Mouse (Mus musculus): ENCODE data around the gene Gdnf. TPM values are rescaled to one million over a fixed set of nuclear protein-coding genes. Genes with fewer than 3 reads are reported as not detected.
A peak's percentile ranks its signal among the peaks of the same experiment; 100 is the strongest.

The Gdnf gene
- polyA plus RNA-seq, 1 experiment from 2014 or later, result 0.07 TPM

DNA sequence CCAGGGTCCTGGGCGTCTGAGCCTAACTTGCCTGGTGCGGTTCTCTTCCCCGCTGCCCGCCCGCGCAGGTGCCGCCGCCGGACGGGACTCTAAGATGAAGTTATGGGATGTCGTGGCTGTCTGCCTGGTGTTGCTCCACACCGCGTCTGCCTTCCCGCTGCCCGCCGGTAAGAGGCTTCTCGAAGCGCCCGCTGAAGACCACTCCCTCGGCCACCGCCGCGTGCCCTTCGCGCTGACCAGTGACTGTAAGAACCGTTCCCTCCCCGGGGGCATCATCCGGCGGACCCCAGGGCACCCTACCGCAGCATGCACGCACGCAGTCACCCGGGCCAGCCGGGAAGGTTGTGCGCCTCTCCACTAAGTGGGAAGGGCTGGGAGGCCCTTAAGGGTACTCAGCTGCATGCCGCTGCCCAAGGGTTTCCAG, 4.9 kb downstream of the Gdnf start:
- H3K4me3 ChIP-seq (replicated peaks), result peak overlapping the region; percentile 38
- H3K27me3 ChIP-seq, result peaks cover 92% of the 10 kb centered on the region
- H3K9me3 ChIP-seq, result no peaks in the 10 kb centered on the region
- peaks cover 37% of the 10 kb centered on the region for H3K4me1 ChIP-seq (replicated peaks)
- no peak overlapping the region for H3K27ac ChIP-seq
- peak overlapping the region; percentile 39; the same call in 1 of the 2 replicates for H3K9ac ChIP-seq (replicated peaks)
- WGBS, result under 1% methylated on average over 35 of the region's 36 CpGs
- peak overlapping the region; percentile 62 for H3K4me2 ChIP-seq (replicated peaks)
- no peaks in the 10 kb centered on the region for H3K36me3 ChIP-seq
- no peak for ATAC-seq

DNA sequence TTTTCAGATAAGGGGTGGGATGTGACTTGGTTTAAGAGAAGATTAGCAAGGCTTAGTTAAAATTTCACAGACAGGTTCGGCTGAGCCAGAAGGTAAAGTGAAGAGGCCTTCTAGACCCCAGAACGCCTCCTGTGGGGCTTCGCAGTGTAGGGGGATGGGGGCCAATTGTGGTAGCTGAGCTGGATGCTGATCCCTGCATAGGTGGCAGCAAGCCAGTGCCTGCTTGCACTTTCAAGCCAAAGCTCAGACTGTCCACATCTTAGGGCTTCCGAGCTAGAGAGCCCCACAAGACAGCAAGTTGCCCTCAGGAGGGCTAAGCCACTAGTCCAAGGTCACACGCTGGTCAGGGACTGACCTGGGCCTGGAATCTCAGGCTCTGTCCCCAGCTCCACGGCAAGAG, 13.2 kb downstream of the Gdnf start:
- Histone ChIP-seq H3K9ac (replicated peaks) (no peak overlapping the region), H3K4me3 (replicated peaks) (no peak overlapping the region), H3K27ac (no peak overlapping the region), H3K4me1 (replicated peaks) (no peaks in the 10 kb centered on the region), H3K9me3 (no peaks in the 10 kb centered on the region), H3K27me3 (peaks cover 12% of the 10 kb centered on the region), H3K36me3 (no peaks in the 10 kb centered on the region), H3K4me2 (replicated peaks) (no peak overlapping the region)
- 74% methylated on average over 6 of the region's 6 CpGs for WGBS
- ATAC-seq, result 0 out of 2 replicates have a peak, but pooled peaks have one; percentile 30

DNA sequence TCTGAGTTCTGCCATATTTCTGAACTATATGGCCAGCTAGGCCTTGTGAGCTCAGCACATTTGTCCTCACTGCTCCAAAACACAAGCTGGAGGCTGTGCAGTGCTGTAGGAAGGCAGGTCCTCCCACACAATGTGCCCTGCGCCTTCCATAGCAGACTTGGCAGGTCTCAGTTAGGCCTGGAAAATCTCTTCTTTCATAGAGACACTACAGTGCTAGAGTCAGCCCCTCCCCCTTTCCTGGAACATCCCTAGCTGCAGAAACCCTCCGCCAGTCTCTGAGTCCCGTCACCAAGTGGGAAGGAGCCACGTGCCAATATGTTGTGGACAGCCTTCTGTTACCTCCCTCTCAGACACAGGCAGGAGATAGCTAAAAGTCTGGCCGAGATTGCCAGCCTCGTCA, 14.9 kb downstream of the Gdnf start:
- Histone ChIP-seq H3K36me3 (no peaks in the 10 kb centered on the region), H3K4me1 (replicated peaks) (no peaks in the 10 kb centered on the region), H3K27me3 (no peaks in the 10 kb centered on the region), H3K9ac (replicated peaks) (no peak overlapping the region), H3K27ac (no peak overlapping the region), H3K4me2 (replicated peaks) (no peak overlapping the region), H3K4me3 (replicated peaks) (no peak overlapping the region), H3K9me3 (no peaks in the 10 kb centered on the region)
- WGBS, result 60% methylated on average over 6 of the region's 6 CpGs
- ATAC-seq, result no peak; the same call in 1 of the 2 replicates

DNA sequence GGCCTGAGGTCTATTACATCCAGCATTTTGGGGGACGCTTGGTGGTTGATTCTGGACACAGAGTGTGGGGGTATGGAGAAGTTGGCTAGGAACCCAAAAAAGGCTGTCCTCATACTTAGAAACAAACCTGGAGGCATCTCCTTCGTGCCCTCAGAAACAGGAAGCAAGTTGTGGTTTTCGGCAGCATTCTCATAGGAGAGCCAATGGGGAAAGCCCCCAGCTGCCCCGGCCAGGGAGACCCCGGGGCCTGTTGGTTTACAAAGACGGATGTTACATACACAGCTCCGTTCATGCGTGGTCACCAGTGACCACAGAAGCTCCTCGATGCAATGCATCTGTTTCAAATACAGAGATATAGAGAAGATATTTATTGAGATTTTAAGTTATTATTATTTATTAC, 24.8 kb downstream of the Gdnf start:
- no peaks in the 10 kb centered on the region for H3K9me3 ChIP-seq
- ATAC-seq, result no peak
- no peaks in the 10 kb centered on the region for H3K4me1 ChIP-seq (replicated peaks)
- no peaks in the 10 kb centered on the region for H3K27me3 ChIP-seq
- H3K27ac ChIP-seq, result no peak overlapping the region
- H3K4me2 ChIP-seq (replicated peaks), result no peak overlapping the region
- no peak overlapping the region for H3K9ac ChIP-seq (replicated peaks)
- 92% methylated on average over 9 of the region's 9 CpGs for WGBS
- no peaks in the 10 kb centered on the region for H3K36me3 ChIP-seq
- H3K4me3 ChIP-seq (replicated peaks), result no peak overlapping the region

DNA sequence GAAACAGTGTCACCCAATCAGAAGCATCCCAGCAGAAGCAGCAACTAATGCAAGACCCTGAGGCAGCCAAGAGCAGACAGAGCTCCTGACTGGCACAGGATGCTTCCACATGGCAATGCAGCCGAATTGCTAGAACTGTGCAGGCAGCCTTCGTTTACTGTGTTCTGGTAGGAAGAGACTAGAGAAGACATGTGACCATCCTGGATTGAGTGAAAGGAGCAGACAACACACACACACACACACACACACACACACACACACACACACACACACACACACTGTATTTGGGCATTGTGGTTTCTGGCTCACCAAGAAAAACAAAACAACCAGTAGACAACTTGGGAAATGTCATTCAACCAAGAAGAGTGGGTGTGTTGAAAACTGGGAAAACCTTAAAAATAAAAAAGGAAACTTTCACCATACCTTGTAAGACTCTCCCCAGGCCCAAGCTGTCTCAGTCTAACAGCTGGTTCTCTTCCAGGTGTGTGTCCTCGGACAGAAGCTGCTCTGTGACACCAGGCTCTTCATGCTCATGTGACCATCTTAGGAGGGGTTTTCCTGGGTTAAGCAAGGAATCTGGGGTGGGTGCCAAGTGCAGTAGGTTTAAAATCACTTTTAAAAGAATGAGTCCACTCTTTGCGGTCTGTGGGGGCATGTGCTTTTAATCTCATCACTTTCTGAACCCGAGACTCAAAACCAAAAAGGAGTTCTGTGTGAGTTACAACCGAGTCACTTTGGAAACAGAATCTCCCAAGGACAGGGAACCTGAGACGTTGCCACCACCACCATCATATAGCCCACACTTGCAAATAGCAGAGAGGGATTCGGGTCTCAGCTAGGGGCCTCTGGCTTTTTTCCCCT, 27.6 kb downstream of the Gdnf start:
- no peak for ATAC-seq
- Histone ChIP-seq H3K36me3 (no peaks in the 10 kb centered on the region), H3K4me1 (replicated peaks) (no peaks in the 10 kb centered on the region), H3K9me3 (no peaks in the 10 kb centered on the region), H3K4me3 (replicated peaks) (no peak overlapping the region), H3K27ac (no peak overlapping the region), H3K4me2 (replicated peaks) (no peak overlapping the region), H3K9ac (replicated peaks) (no peak overlapping the region), H3K27me3 (no peaks in the 10 kb centered on the region)
- WGBS, result 90% methylated on average over 8 of the region's 8 CpGs

DNA sequence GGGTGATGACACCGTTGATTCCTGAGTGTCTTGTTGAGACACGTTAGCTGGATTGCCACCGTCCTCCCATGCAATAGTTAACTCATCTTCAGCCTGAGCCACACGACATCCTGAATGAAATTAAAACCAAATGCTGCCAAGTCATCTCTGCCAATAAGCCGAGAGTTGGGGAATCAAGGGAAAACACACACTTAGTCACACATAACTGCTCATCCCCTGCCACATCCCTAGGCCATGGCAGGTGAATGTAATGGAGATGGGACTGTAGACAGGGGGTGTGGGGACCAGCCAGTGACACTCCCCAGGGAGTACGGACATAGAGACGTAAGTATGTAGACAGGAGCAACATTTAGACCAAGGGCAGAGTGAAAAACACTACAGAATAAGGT, 28.3 kb downstream of the Gdnf start:
- no peak overlapping the region for H3K9ac ChIP-seq (replicated peaks)
- 81% methylated on average over 7 of the region's 7 CpGs for WGBS
- H3K27ac ChIP-seq, result no peak overlapping the region
- H3K4me2 ChIP-seq (replicated peaks), result no peak overlapping the region
- H3K4me1 ChIP-seq (replicated peaks), result no peaks in the 10 kb centered on the region
- no peak overlapping the region for H3K4me3 ChIP-seq (replicated peaks)
- H3K36me3 ChIP-seq, result no peaks in the 10 kb centered on the region
- no peaks in the 10 kb centered on the region for H3K27me3 ChIP-seq
- no peaks in the 10 kb centered on the region for H3K9me3 ChIP-seq
- ATAC-seq, result no peak

DNA sequence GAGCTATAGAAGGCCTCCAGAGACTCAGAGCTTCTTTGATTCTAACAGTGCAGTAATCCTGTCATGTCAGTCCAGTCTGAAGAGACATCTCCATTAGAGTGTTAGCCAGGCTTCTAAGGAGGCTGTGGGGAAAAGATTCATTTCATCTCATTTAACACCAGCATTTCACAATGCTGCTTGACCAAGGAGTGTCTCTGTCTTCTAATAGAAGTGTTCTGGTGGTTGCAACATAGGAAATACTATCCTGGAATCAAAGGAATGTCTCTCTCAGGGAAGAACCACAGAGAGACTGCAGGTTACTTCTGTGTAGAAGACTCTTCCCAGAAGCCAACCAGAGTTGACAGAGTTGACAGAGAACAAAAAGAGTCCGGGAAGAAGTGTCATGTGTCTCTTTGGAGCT, 31.0 kb downstream of the Gdnf start:
- no peaks in the 10 kb centered on the region for H3K36me3 ChIP-seq
- no peaks in the 10 kb centered on the region for H3K4me1 ChIP-seq (replicated peaks)
- no peaks in the 10 kb centered on the region for H3K27me3 ChIP-seq
- H3K4me3 ChIP-seq (replicated peaks), result no peak overlapping the region
- H3K4me2 ChIP-seq (replicated peaks), result no peak overlapping the region
- no peak overlapping the region for H3K9ac ChIP-seq (replicated peaks)
- H3K27ac ChIP-seq, result no peak overlapping the region
- ATAC-seq, result no peak
- 82% methylated on average over 1 of the region's 1 CpGs for WGBS
- H3K9me3 ChIP-seq, result no peaks in the 10 kb centered on the region

DNA sequence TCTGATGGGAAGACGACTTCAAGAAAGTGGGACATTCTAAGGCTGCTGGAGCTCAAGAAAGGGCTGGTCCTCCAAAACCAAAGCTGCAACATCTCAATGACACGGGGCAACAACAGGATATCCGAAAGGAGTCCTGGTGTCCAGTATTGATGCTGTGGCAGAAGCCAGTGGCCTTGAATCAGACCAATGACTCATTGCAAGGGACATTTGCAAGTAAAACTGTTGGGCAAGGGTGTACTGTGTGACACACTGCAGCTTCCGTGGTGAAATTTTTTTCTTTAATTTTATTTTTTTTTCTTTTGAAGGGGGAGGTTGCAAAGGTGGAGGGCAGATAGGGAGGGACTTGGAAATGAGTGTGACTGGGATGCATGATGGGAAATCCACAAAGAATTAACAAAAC, 31.8 kb downstream of the Gdnf start:
- Histone ChIP-seq H3K9me3 (no peaks in the 10 kb centered on the region), H3K9ac (replicated peaks) (no peak overlapping the region), H3K4me1 (replicated peaks) (no peaks in the 10 kb centered on the region), H3K4me2 (replicated peaks) (no peak overlapping the region), H3K36me3 (no peaks in the 10 kb centered on the region), H3K27me3 (no peaks in the 10 kb centered on the region), H3K27ac (no peak overlapping the region), H3K4me3 (replicated peaks) (no peak overlapping the region)
- ATAC-seq, result no peak
- 84% methylated on average over 4 of the region's 4 CpGs for WGBS

DNA sequence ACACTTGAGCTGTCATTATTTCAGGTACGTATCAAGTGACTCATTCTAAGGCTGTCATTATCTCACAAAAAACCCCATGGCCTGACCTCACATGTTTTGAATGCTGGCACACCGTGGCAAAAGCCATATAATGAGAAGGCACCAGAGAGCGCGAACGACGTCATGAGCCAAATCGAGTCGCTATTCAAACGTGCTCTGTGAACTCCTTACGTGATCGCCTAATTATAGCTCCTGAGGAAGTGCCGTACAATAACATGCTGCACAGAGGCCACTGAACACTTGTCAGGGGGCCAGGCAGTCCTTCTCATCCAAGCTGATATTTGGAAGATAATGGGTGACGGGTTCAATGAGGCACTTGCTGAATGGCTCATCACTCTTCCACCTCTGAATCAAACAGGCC, 46.8 kb downstream of the Gdnf start:
- WGBS, result 83% methylated on average over 13 of the region's 13 CpGs
- Histone ChIP-seq H3K27me3 (no peaks in the 10 kb centered on the region), H3K9ac (replicated peaks) (no peak overlapping the region), H3K4me1 (replicated peaks) (no peaks in the 10 kb centered on the region), H3K27ac (no peak overlapping the region), H3K4me2 (replicated peaks) (no peak overlapping the region), H3K9me3 (no peaks in the 10 kb centered on the region), H3K36me3 (no peaks in the 10 kb centered on the region), H3K4me3 (replicated peaks) (no peak overlapping the region)
- no peak for ATAC-seq

DNA sequence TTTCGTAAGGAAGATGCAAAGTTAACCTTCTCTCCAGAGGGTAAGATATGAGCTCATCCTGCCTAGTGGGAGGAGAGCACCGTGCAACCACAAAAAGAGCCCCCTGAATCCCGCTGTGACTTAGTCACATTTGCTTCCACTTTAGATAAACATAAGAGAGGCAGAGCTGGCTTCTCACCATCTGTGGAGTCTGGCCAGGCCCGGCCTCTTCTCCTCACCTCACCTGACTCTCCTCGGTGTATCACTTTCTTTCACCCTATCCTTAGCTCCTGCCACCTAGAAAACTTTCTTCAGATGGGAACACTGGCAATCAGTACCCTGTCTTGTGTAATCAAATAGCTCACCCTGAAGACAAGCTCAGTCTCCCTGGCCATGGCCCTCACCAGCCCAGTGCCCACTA, 48.2 kb downstream of the Gdnf start:
- no peaks in the 10 kb centered on the region for H3K27me3 ChIP-seq
- no peak for ATAC-seq
- WGBS, result 86% methylated on average over 5 of the region's 5 CpGs
- no peaks in the 10 kb centered on the region for H3K9me3 ChIP-seq
- no peak overlapping the region for H3K4me2 ChIP-seq (replicated peaks)
- H3K4me3 ChIP-seq (replicated peaks), result no peak overlapping the region
- H3K27ac ChIP-seq, result no peak overlapping the region
- 0 out of 2 replicates have a peak, but pooled peaks cover 5% of the 10 kb centered on the region for H3K4me1 ChIP-seq (replicated peaks)
- no peak overlapping the region for H3K9ac ChIP-seq (replicated peaks)
- no peaks in the 10 kb centered on the region for H3K36me3 ChIP-seq

DNA sequence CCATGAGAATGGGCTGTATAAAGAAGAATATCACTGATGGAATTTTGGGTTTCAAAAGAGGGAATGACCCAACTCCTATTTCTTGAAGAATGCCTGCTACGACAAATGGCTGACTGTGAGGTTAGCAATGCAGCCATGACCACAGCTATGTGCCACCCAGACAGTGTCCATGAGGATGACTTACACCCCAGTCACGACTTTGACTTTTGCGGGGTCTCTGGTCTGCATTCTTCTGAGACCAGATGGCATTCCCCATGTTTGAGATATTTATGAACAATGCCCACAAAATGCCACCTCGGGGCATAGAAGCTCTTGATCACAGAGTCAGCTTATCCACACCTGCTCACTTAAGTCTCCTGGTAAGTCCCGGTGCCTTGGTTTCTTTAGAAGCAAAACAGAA, 52.2 kb downstream of the Gdnf start:
- Histone ChIP-seq H3K27ac (no peak overlapping the region), H3K4me1 (replicated peaks) (0 out of 2 replicates have a peak, but pooled peaks cover 5% of the 10 kb centered on the region), H3K36me3 (no peaks in the 10 kb centered on the region), H3K4me2 (replicated peaks) (no peak overlapping the region), H3K9ac (replicated peaks) (no peak overlapping the region), H3K27me3 (no peaks in the 10 kb centered on the region), H3K9me3 (no peaks in the 10 kb centered on the region), H3K4me3 (replicated peaks) (no peak overlapping the region)
- ATAC-seq, result no peak
- 91% methylated on average over 5 of the region's 5 CpGs for WGBS

DNA sequence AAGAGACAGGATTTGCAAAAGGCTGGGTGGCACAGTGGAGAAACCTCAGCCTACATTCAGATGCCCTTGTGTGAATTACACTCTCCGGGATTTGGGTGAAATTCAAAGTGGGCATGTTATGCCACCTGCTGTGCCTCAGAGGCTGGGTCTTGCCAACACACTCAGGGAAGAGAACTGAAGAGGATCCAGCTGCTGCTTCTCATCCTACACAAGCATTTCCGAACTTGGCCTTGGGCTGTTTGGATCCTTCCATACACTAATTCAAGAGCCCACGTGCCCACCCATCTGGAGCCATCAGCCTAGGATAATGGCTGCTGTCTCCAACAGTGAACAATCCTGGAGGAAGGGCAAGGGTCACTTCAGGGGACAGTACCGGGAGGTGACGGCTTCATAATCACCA, 52.7 kb downstream of the Gdnf start:
- Histone ChIP-seq H3K9me3 (no peaks in the 10 kb centered on the region), H3K4me3 (replicated peaks) (no peak overlapping the region), H3K4me2 (replicated peaks) (no peak overlapping the region), H3K9ac (replicated peaks) (no peak overlapping the region), H3K27ac (no peak overlapping the region), H3K27me3 (no peaks in the 10 kb centered on the region), H3K36me3 (no peaks in the 10 kb centered on the region), H3K4me1 (replicated peaks) (0 out of 2 replicates have a peak, but pooled peaks cover 5% of the 10 kb centered on the region)
- no peak for ATAC-seq
- WGBS, result 39% methylated on average over 5 of the region's 5 CpGs

DNA sequence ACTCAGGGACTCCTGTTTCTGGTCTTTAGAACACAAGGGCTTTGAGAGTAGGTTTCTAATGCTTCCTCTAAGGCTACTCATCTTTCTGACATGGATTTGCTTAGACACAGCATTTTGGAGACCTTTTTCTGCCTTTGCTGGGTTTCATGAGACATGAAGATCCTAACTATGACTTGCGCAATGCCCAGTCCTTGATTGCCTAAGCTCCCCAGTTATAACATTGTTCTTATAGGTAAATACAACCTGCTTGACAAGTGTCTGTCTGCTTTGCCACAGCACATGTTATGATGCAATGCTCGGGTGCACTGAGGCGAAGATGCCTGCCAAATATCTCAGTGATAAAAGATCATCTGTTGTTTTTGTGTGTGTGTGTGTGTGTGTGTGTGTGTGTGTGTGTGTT, 54.7 kb downstream of the Gdnf start:
- H3K4me1 ChIP-seq (replicated peaks), result 0 out of 2 replicates have a peak, but pooled peaks cover 5% of the 10 kb centered on the region
- H3K27me3 ChIP-seq, result no peaks in the 10 kb centered on the region
- no peak overlapping the region for H3K9ac ChIP-seq (replicated peaks)
- H3K36me3 ChIP-seq, result no peaks in the 10 kb centered on the region
- H3K4me2 ChIP-seq (replicated peaks), result no peak overlapping the region
- WGBS, result 92% methylated on average over 3 of the region's 3 CpGs
- no peaks in the 10 kb centered on the region for H3K9me3 ChIP-seq
- no peak overlapping the region for H3K4me3 ChIP-seq (replicated peaks)
- no peak for ATAC-seq
- H3K27ac ChIP-seq, result no peak overlapping the region

All from midbrain, embryonic 13.5 days (tissue).